Mouse (Mus musculus) stomach, embryonic 15.5 days (tissue): Measurements from ENCODE around the gene Spink8. TPM values are rescaled to one million over a fixed set of nuclear protein-coding genes. Genes with fewer than 3 reads are reported as not detected.

ENCODE experiments used
- ATAC-seq: fragments of 200-750 bp; cut with Nextera tagmentation; 2 replicates; pipeline ENCODE4 v1.8.0; 2017; ENCODE audit warnings: low read depth, moderate number of reproducible peaks, moderate TSS enrichment; ENCODE audit not compliant: insufficient read depth, low FRiP score
- H3K27ac ChIP-seq: fragments of 300-500 bp; sonication (generic); 2 replicates; pipeline ENCODE4 v1.5.1; 2015; ENCODE audit warnings: mild to moderate bottlenecking, inconsistent platforms
- H3K27me3 ChIP-seq: fragments of 300-500 bp; sonication (generic); replicated peaks from 2 replicates; pipeline ENCODE4 v1.6.1; 2015; ENCODE audit warnings: inconsistent platforms
- H3K36me3 ChIP-seq: fragments of 300-500 bp; sonication (generic); 2 replicates; pipeline ENCODE4 v1.6.1; 2015; ENCODE audit warnings: inconsistent platforms
- H3K4me1 ChIP-seq: fragments of 300-500 bp; sonication (generic); 2 replicates; pipeline ENCODE4 v1.6.1; 2015; ENCODE audit warnings: inconsistent platforms
- H3K4me2 ChIP-seq: fragments of 300-500 bp; sonication (generic); 2 replicates; pipeline ENCODE4 v1.6.1; 2015; ENCODE audit warnings: mild to moderate bottlenecking, inconsistent platforms
- H3K4me3 ChIP-seq: fragments of 300-500 bp; sonication (generic); replicated peaks from 2 replicates; pipeline ENCODE4 v1.5.1; 2015; ENCODE audit warnings: inconsistent platforms
- H3K9ac ChIP-seq: fragments of 300-500 bp; sonication (generic); 2 replicates; pipeline ENCODE4 v1.6.1; 2015; ENCODE audit warnings: inconsistent platforms
- H3K9me3 ChIP-seq: fragments of 300-500 bp; sonication (generic); 2 replicates; pipeline ENCODE4 v1.6.1; 2016; ENCODE audit warnings: inconsistent platforms
- WGBS: fragments of 180-500 bp; shearing (Covaris S2); methylation state at CpG from one replicate; pipeline ENCODE4 v1.1.7; 2015; 5-methylcytosine and 5-hydroxymethylcytosine counted together
- polyA plus RNA-seq: library from polyadenylated mRNA; unstranded; fragments of >200 nt; fragmentation: Nextera tagmentation; extraction: Ambion mirVana; gene quantifications from 2 replicates; pipeline ENCODE4 v1.2.1, GENCODE M21; 2015

Spink8 gene
- polyA plus RNA-seq, 1 experiment from 2014 or later, result 0.22 TPM

- no peak for ATAC-seq
- Histone ChIP-seq H3K27me3 (no peaks in the 10 kb centered on the region), H3K4me3 (no peak overlapping the region), H3K4me1 (no peaks in the 10 kb centered on the region), H3K36me3 (no peaks in the 10 kb centered on the region), H3K4me2 (no peak overlapping the region), H3K9me3 (no peaks in the 10 kb centered on the region), H3K27ac (no peak overlapping the region), H3K9ac (no peak overlapping the region)
- 69% methylated on average over 5 of the region's 5 CpGs for WGBS
These were observed 14.1 kb downstream of the Spink8 start for GRCm38 (mm10) chr9:109826181-109826580.

GRCm38 (mm10) chr9:109832391-109833087 lies 20.5 kb downstream of the Spink8 start, which contains the start of gene Nme6:
TSS of gene Nme6 (plus strand) at chr9:109832749.
- Histone ChIP-seq H3K36me3 (no peaks in the 10 kb centered on the region), H3K9me3 (no peaks in the 10 kb centered on the region), H3K9ac (peak within 1 kb of the TSS; percentile 42), H3K27me3 (no peaks in the 10 kb centered on the region), H3K27ac (peak within 1 kb of the TSS; percentile 86), H3K4me1 (0 out of 2 replicates have a peak, but pooled peaks cover 5% of the 10 kb centered on the region), H3K4me3 (peak within 1 kb of the TSS; percentile 71), H3K4me2 (peak within 1 kb of the TSS; percentile 84)
- under 1% methylated on average over 32 of the region's 32 CpGs for WGBS
- peak; percentile 97 for ATAC-seq

GRCm38 (mm10) chr9:109833088-109833412 lies 21.0 kb downstream of the Spink8 start:
- Histone ChIP-seq H3K27me3 (no peaks in the 10 kb centered on the region), H3K9me3 (no peaks in the 10 kb centered on the region), H3K4me2 (peak overlapping the region; percentile 84), H3K4me3 (peak overlapping the region; percentile 71), H3K36me3 (no peaks in the 10 kb centered on the region), H3K9ac (peak overlapping the region; percentile 42), H3K27ac (no peak overlapping the region), H3K4me1 (0 out of 2 replicates have a peak, but pooled peaks cover 5% of the 10 kb centered on the region)
- WGBS, result 9% methylated on average over 6 of the region's 6 CpGs
- peak; percentile 36 for ATAC-seq

- no peak within 1 kb of the TSS for H3K4me2 ChIP-seq
- H3K4me3 ChIP-seq, result no peak within 1 kb of the TSS
- 52% methylated on average over 6 of the region's 6 CpGs for WGBS
- H3K27ac ChIP-seq, result no peak within 1 kb of the TSS
- no peaks in the 10 kb centered on the region for H3K36me3 ChIP-seq
- peaks cover 5% of the 10 kb centered on the region; the same call in 1 of the 2 replicates for H3K4me1 ChIP-seq
- ATAC-seq, result 0 out of 2 replicates have a peak, but pooled peaks have one; percentile 22
- no peaks in the 10 kb centered on the region for H3K27me3 ChIP-seq
- no peaks in the 10 kb centered on the region for H3K9me3 ChIP-seq
- no peak within 1 kb of the TSS for H3K9ac ChIP-seq
These were observed 37.3 kb downstream of the Spink8 start, which contains the start of gene Camp for GRCm38 (mm10) chr9:109849312-109849758. TSS of gene Camp (minus strand) at chr9:109849617.

- Histone ChIP-seq H3K4me3 (no peak overlapping the region), H3K36me3 (no peaks in the 10 kb centered on the region), H3K4me2 (no peak overlapping the region), H3K4me1 (peaks cover 5% of the 10 kb centered on the region; the same call in 1 of the 2 replicates), H3K27me3 (no peaks in the 10 kb centered on the region), H3K27ac (no peak overlapping the region), H3K9ac (no peak overlapping the region), H3K9me3 (no peaks in the 10 kb centered on the region)
- no peak for ATAC-seq
- WGBS, result 86% methylated on average over 5 of the region's 5 CpGs
These were observed 38.0 kb downstream of the Spink8 start for GRCm38 (mm10) chr9:109850099-109850498.

GRCm38 (mm10) chr9:109854341-109854740 lies 42.3 kb downstream of the Spink8 start:
- H3K36me3 ChIP-seq, result no peaks in the 10 kb centered on the region
- WGBS, result 74% methylated on average over 2 of the region's 2 CpGs
- ATAC-seq, result no peak
- H3K9ac ChIP-seq, result no peak overlapping the region
- no peaks in the 10 kb centered on the region for H3K9me3 ChIP-seq
- H3K27me3 ChIP-seq, result no peaks in the 10 kb centered on the region
- H3K4me2 ChIP-seq, result no peak overlapping the region
- no peak overlapping the region for H3K27ac ChIP-seq
- peaks cover 3% of the 10 kb centered on the region; the same call in 1 of the 2 replicates for H3K4me1 ChIP-seq
- H3K4me3 ChIP-seq, result no peak overlapping the region

- no peak for ATAC-seq
- Histone ChIP-seq H3K9ac (no peak overlapping the region), H3K4me3 (no peak overlapping the region), H3K4me2 (no peak overlapping the region), H3K4me1 (no peaks in the 10 kb centered on the region), H3K27ac (no peak overlapping the region), H3K27me3 (no peaks in the 10 kb centered on the region), H3K9me3 (no peaks in the 10 kb centered on the region), H3K36me3 (no peaks in the 10 kb centered on the region)
- WGBS, result 69% methylated on average over 6 of the region's 6 CpGs
These were observed 43.9 kb downstream of the Spink8 start for GRCm38 (mm10) chr9:109855947-109856346.

- H3K9me3 ChIP-seq, result no peaks in the 10 kb centered on the region
- ATAC-seq, result peak; percentile 53; the same call in 1 of the 2 replicates
- peak overlapping the region; percentile 48 for H3K4me2 ChIP-seq
- H3K9ac ChIP-seq, result no peak overlapping the region
- no peaks in the 10 kb centered on the region for H3K4me1 ChIP-seq
- no peaks in the 10 kb centered on the region for H3K36me3 ChIP-seq
- H3K27me3 ChIP-seq, result no peaks in the 10 kb centered on the region
- H3K27ac ChIP-seq, result no peak overlapping the region
- 0 out of 2 replicates have a peak overlapping the region, but pooled peaks have one; percentile 8 for H3K4me3 ChIP-seq
- 14% methylated on average over 20 of the region's 20 CpGs for WGBS
These were observed 50.4 kb downstream of the Spink8 start for GRCm38 (mm10) chr9:109862397-109863044.

- no peaks in the 10 kb centered on the region for H3K9me3 ChIP-seq
- H3K36me3 ChIP-seq, result no peaks in the 10 kb centered on the region
- 45% methylated on average over 3 of the region's 3 CpGs for WGBS
- no peak overlapping the region for H3K9ac ChIP-seq
- H3K27me3 ChIP-seq, result no peaks in the 10 kb centered on the region
- no peak overlapping the region for H3K4me3 ChIP-seq
- no peak for ATAC-seq
- H3K4me2 ChIP-seq, result peak overlapping the region; percentile 48; the same call in 1 of the 2 replicates
- H3K4me1 ChIP-seq, result no peaks in the 10 kb centered on the region
- no peak overlapping the region for H3K27ac ChIP-seq
These were observed 51.0 kb downstream of the Spink8 start for GRCm38 (mm10) chr9:109863085-109863484.

GRCm38 (mm10) chr9:109866218-109866617 lies 54.1 kb downstream of the Spink8 start:
- no peaks in the 10 kb centered on the region for H3K27me3 ChIP-seq
- WGBS, result 35% methylated on average over 2 of the region's 2 CpGs
- no peak overlapping the region for H3K27ac ChIP-seq
- H3K36me3 ChIP-seq, result no peaks in the 10 kb centered on the region
- no peak overlapping the region for H3K4me2 ChIP-seq
- no peaks in the 10 kb centered on the region for H3K9me3 ChIP-seq
- no peak overlapping the region for H3K9ac ChIP-seq
- no peaks in the 10 kb centered on the region for H3K4me1 ChIP-seq
- no peak overlapping the region for H3K4me3 ChIP-seq
- ATAC-seq, result no peak

- ATAC-seq, result no peak
These were observed 59.0 kb downstream of the Spink8 start for GRCm38 (mm10) chr9:109870983-109871572.

More at GRCm38 (mm10) chr9:109870983-109871572, 59.0 kb downstream of the Spink8 start:
- H3K9ac ChIP-seq, result no peak overlapping the region
- peak overlapping the region; percentile 13; the same call in 1 of the 2 replicates for H3K4me2 ChIP-seq
- H3K9me3 ChIP-seq, result no peaks in the 10 kb centered on the region
- no peak overlapping the region for H3K4me3 ChIP-seq
- WGBS, result 29% methylated on average over 6 of the region's 6 CpGs
- H3K36me3 ChIP-seq, result no peaks in the 10 kb centered on the region
- no peaks in the 10 kb centered on the region for H3K4me1 ChIP-seq
- no peaks in the 10 kb centered on the region for H3K27me3 ChIP-seq
- H3K27ac ChIP-seq, result no peak overlapping the region
